Mouse (Mus musculus): ENCODE results near the gene Rgn. TPM values are rescaled to one million over a fixed set of nuclear protein-coding genes. Genes with fewer than 3 reads are reported as not detected.
A peak's percentile ranks its signal among the peaks of the same experiment; 100 is the strongest.

Gene Rgn
- total RNA-seq (2021), result 1 to 10 TPM; 1.6 to 3.5 TPM
- long read RNA-seq, experiment 1, partial matches to known transcripts, result 0 of 2 reads
- long read RNA-seq, experiment 1, other reads (novel, unspliced or antisense), result 2 of 2 reads
- long read RNA-seq, experiment 2, partial matches to known transcripts, result 0 of 3 reads
- long read RNA-seq, experiment 2, other reads (novel, unspliced or antisense), result 2 of 3 reads

DNA sequence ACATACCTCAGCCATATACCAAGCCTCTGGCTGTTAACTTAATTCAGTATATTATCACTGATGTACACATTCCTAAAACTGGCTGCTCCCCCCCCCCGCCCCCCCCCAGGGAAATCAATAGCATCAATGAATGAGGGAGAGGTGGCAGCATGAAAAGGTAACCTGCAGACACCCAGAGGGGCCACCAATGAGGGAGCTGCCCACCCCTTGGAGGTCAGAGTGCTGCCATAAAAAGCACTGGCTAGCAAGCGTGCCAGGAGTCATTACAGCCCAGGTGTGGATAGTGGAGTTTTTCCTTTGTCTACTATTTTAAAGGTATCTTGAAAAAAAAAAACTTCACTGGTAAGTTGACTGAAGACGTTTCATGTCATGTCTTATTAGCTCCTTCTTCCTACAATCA, at the start of gene Rgn:
Gene Rgn (plus strand): TSS at position 256 of the 400 bp plus-strand sequence.
- no peak for DNase-seq

DNA sequence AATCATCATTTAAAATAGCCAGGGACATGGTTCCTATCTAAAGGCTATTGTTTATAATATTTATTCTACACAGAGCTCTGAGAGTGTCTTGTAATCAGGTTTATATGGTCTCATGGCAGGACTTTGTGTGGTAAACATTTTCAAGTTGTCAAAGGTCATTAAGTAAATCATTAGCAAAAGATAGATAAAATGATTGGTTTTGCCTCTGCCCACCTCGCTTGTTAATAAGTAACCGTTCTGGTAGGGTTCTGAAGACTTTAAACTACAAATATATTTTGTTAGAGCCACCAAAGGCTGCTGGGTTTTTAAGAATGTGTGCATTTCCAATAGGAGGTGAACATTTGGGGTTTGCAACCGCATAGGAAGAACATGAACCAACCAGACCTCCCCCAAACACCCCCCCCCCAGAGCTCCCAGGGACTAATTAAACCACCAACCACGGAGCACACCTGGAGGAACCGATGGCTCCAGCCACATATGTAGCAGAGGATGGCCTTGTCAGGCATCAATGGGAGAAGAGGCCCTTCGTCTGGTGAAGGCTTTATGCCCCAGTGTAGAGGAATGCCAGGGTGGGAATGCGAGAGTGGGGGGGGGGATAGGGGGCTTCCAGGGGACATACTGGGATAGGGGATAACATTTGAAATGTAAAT, 29.2 kb upstream of the Rgn start:
- no peak for DNase-seq

DNA sequence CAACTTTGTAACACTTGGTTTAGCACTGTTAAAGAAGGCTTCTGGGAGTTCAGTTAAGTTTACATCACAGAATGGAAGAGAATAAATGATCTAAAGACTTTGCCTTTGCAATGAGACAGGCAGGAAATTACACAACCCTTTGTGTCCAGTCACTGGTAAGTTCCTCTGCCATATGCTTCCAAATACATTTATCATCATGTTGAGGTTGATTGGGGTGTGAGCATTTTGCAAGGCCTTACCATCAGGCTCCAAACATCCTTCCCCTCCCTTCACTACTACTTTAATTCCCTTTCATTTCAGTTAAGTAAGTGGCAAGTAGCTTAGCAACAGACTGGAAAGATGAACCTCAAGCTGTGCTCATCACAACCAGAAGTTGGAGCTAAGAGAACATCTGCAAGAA, 28.0 kb upstream of the Rgn start:
- no peak for DNase-seq

DNA sequence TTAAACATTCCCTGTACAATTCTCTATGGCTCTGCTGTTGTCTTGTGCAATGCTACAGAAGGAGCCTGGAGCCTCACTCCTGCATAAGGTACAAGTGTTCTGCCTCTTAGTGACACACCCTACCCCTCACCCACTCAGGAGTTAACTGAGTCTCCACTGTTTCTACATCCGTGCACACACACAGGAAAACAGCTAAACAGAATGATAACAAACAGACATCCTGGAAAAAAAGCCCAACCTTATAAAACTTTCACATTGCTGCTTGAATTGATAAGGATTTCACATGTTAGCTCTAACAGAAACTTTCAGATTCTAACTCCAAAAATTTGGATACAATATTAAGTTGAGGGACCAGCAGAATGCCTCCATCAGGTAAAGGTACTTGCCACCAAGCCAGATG, 17.0 kb upstream of the Rgn start:
- no peak for DNase-seq

DNA sequence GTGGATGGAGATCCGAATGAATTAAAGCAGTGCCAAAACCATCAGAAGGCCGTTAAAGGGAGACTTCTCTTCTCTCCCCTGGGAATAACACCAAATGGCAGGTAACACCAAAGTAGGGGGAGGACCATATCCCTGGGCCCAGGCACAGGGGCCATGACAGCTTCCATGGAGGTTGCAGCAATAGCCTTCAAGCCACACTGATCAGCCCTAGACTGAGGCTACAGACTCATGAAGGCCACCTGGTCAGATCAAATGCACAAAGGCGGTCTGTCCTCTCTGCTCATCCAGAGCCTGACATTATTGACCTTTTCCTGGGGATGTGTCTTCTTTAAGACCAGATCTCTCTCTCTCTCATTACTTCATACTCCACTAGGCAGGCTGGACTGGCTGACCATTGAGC, 5.7 kb upstream of the Rgn start:
- DNase-seq, result no peak

DNA sequence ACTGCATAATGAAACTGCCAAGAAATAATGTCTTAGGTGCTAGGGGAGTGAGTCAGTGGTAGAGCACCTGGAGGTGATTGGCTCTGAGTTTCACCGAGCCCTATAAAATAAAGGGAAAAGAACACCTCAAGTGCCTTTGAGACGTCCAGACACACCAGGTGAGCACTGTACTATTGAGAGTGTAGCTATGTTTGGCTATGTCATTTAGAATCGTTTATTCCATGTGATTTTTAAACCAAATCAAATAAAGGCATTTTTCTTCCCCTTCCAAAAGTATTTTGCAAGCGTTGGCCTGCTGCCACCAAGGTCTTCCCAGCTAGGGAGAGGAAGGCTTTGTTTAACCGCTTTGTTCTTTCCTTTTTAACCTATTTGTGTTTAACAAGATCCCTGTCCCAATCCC, 2.0 kb upstream of the Rgn start:
- DNase-seq, result peak; percentile 72 to 74

DNA sequence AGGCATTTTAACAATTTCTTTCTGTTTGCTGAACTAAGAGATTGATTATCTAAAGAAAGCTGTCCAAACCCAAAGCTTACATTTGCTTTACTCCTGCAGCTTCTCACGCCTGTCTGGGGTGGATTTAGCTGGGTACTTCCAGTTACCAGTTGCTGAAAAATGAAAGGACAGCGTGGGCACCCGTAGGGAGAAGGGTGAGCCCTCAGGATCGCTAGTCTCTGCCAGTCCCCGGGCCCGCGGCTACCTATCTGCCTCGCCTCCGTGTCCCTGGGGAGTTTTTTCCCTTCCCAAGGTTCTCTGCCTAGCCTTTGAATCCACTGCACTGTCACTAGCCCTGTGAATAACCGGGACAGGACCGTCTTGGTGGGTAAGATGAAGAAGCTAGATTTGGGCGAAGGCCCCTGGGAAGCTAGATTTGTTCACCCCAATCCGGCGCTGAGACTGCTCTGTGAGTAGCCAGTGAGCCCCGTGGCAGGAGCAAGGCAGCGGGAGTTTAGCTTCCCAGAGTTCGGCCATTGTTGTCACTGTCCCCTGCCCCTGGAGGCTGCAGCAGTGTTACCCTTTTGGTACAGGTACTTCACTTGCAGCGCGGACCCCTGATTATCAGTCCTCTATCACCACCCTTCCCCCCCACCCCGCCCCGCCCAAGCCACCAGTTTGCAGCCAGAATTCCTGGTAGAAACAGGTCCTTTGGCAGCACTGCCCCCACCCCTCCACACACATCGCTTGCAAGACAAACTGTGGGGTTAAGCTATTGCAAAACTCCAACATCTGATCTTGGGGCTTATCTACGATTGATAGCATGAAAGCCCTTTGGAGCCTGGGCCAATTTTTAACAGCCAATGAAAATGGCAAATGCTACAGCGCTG, 1.3 kb upstream of the Rgn start:
- peak; percentile 46 to 55 for DNase-seq

DNA sequence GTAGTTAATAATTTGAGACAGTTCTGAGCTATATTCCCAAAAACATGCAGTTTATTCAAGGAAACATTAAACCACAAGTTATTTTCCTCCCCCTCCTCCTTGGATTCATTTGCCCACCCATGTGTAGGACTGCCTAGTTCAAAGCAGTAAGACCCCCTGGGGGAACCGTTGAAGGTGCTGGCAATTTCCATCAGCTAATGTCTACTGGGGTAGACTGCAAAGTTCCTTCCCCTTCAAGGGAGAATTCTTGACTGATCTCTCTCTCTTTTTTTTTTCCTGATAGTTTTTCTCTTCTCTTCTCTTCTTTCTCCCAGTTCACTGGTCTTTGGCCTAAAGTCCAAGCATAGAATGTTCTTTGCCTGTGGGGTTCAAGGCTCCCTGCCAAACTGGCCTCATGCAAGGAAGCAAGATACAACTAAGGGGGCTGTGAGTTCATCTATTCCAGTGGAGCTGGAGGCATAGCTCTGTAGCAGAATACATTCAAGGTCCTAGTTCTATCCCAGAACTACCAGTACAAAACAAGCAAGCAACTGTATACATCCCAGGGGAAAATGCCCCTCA, 627 bp upstream of the Rgn start:
- DNase-seq, result peak in 1 of 2 experiments; percentile 7

DNA sequence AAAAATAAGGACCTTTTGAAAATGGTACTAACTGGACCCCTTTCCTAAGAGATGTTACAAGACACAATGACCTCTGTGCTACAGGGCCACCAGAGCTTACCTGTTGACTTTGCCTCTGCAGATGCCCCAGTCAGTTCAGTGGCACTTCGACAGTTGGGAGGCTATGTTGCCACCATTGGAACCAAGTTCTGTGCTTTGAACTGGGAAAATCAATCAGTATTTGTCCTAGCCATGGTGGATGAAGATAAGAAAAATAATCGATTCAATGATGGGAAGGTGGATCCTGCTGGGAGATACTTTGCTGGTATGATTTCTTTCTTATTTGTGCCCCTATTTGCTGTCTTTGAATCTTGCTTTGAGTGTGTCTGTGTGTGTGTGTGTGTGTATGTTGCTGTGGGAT, 2.6 kb downstream of the Rgn start:
- no peak for DNase-seq

DNA sequence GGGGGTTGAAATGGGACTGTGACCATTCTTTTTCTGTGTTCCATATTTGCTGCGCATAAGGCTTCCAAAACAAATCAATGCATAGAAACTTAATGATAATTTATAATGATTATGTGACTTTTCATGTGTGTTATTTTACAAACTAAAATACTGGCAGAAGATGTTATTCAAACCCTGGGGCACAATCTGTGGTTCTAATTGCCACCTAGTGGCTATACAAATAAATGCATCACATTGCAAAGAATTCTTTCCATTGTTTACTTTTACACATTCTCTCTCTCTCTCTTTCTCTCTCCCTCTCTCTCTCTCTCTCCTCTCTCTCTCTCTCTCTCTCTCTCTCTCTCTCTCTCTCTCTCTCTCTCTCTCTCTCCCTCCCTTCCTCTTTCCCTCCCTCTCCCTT, 12.3 kb downstream of the Rgn start:
- DNase-seq, result no peak

DNA sequence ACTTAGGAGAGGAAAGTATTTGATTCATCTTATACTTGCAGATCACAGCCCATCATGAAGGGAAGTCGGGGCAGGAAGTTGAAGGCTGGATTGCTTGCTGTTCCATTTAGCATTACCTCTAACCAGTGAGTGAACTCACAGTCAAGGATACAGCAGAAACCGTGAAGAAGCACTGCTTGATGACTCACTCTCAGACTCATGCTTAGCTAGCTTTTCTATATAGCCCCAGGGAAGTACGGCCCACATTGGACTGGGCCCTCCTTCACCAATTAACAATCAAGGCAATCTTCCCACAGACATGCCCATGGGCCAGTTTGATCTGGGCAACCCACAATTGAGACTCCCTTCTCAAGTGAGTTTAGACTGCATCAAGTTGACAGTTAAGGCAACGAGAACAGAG, 14.4 kb downstream of the Rgn start:
- DNase-seq, result no peak

DNA sequence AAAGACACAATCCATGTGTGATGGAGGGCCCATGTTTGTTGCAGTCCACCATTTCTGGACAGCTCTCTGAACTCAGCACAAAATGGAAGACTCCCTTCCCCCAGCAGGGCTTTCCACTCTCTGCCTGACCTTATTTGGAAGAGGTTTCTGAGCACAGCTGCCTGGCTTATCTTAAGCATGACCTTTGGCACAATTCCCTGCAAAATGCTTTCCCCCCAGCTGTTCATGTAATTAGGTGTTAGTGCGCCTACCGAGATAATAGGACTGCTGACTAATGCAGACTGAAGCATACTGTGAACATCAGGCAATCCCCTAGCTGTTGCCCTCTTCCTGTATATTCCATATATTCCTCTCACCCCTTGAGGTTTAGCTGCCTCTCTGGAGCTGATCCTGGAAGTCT, 21.4 kb downstream of the Rgn start:
- DNase-seq, result peak; percentile 5 to 8

DNA sequence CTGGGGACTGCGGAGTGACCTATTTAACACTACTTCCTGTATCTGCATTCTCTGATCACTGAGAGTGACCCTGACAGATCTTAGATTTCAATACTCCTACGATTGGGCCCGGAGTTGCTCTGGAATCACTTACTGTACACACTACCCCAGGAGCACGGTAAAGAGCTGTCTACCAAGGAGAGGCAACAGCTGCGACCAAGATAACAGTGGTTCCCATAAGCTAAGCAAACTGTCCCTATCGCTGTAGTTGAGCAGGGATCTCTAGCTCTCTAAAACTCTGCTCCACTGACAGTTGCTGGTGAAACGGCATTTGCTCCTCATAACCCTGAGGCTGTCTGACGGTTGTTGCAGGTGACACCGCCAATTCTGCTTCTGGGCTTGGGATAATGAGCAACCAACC, 23.1 kb downstream of the Rgn start:
- DNase-seq, result no peak

DNA sequence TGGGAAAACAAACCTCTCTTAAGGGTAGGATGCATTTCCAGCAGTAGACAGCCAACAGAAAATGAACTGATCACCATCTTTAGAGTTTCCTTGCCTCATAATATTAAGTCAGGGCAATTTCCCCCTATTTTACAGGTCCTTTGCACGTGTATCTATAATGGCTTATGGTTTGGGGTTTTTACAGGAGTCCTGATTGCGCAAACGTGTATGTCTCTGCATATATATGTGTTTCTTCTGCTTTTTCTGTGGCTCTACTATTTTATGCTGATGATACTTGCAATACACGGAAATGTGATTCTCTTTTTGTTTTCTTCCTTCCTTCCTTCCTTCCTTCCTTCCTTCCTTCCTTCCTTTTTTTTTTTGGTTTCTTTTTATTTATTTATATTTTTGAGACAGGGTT, 24.3 kb downstream of the Rgn start:
- DNase-seq, result no peak

DNA sequence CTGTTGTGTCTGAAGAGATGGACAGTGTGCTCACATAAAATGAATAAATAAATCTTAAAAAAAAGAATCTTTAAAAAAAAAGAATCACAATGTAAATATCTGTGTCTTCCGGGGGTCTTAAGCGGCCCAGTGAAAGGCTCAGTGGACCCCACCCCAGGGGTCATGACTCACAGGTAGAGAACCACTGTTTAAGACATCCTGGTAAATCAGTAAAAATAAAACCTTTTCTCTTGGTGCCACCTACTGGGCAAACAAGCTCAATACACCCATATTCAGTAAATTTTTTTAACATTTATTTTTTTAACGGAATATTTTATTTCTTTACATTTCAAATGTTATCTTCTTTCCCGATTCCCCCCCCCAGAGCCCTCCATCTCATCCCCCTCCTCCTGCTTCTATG, 38.4 kb downstream of the Rgn start:
- no peak for DNase-seq

DNA sequence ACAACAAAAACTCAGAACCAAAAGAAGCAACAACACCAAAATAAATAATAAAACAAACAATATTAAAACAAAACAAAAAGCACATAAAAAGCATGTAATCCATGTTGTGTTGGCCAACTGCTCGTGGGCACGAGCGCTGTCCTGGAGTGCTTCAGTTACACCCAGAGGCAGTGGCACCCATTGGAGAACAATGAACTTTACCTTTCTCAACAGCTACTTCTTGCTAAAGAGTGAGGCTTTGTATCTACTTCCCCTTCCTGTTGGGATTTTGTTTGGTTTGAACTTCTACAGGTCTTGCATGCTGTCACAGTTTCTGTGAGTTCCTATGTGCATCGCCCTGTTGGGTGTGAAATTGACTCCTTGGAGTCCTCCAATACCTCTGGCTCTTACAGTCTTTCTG, 58.9 kb downstream of the Rgn start:
- no peak for DNase-seq

Other genes starting within 250 kb of the Rgn start
- 10 to 100 TPM; 14.8 to 18.3 TPM for gene Rp2, start 185.3 kb upstream of the Rgn start, total RNA-seq (2021)
- 1 to 10 TPM; 4.8 to 5.4 TPM for gene Jade3, start 124.1 kb upstream of the Rgn start, total RNA-seq (2021)
- 10 to 100 TPM; 31.1 to 38.4 TPM for gene Rbm10, start 67.7 kb downstream of the Rgn start, total RNA-seq (2021)
- 100 to 1,000 TPM; 292 to 346 TPM for gene Ndufb11, start 67.8 kb downstream of the Rgn start, total RNA-seq (2021)
- gene Uba1, start 108.5 kb downstream of the Rgn start, total RNA-seq (2021), result 100 to 1,000 TPM; 423 to 486 TPM
- 100 to 1,000 TPM; 149 to 163 TPM for gene Cdk16, start 138.2 kb downstream of the Rgn start, total RNA-seq (2021)
- 10 to 100 TPM; 25.6 to 27.0 TPM for gene Usp11, start 154.1 kb downstream of the Rgn start, total RNA-seq (2021)
- 100 to 1,000 TPM; 112 to 114 TPM for gene Araf, start 248.0 kb downstream of the Rgn start, total RNA-seq (2021)